Mouse (Mus musculus) brain, embryonic 18.5 days (tissue): ENCODE measurements around the gene Gm26741.
"Not testable (repeated sequence)": the region's sequence is repeated elsewhere in the genome, so short reads cannot be mapped to it uniquely, and the experiment has no call there.

Experiments used
- DNase-seq: peaks from one replicate; pipeline ENCODE4 v3.0.0-alpha.2; 2012; ENCODE audit warnings: low read depth, low spot score

The Gm26741 gene

DNA sequence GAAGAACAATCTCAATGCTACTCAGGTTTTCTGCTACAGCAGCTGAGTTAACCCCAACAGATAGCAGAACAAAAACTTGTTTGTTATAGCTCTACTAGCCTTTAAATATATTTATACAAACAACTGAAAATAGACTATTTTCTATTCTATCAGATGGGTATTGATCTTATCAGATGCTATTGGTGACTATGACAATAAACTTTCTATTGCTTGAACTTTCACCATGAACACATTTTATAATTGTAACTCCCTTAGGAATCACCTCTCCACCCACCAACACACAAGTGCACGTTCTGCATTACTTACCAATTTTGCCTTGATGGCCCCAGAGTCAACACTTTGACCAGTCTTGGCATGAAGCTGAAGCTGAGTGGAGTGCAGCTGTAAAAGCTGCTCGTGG, at the start of gene Gm26741:
Gene Gm26741, plus strand, starts transcription at position 301 of the 400 bp plus-strand sequence.
- no peak for DNase-seq

DNA sequence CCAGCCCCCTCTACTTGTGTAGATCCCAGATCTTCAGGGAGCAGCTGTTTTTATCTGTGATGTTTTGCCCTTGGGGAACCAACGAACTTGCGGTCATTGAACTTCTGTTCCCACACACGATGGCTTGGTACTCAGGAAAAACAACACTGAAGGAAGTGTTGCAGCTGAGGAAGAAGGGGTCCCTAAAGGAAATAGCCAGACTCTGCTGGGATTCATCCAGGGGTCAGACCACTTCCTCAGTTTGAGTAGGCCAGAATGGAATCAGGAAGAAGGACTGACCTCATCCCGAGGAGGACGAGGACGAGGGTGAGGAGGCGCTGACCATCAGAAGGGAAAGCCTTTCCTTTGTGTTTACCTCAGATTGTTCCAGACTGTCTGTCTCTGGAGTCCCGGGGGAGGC, 49.4 kb upstream of the Gm26741 start:
- DNase-seq: no peak

DNA sequence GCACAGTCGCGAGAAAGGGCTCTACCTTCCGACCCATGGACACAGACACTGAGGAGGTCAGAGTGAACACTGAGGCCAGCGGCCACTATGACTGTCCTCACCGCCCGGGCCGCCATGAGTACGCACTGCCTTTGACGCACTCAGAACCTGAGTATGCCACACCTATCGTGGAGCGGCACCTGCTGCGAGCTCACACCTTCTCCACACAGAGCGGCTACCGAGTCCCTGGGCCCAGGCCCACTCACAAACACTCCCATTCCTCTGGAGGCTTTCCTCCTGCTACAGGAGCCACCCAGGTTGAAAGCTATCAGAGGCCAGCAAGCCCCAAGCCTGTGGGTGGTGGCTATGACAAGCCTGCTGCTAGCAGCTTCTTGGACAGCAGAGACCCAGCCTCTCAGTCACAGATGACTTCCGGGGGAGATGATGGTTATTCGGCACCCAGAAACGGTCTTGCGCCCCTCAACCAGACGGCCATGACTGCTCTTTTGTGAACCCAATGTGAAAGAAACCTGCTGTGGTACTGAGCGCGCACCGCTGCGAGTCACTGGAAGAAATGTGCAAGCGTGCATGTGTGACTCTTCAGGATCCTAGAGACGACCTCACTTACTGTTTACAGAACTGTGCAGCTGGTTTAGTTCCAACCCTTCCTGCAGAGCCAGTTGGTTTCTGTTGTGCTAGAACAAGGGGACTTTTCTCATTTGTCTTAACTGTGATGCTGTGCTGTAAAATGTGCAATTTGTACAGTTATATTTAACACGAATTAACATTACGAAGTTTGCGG, 38.9 kb upstream of the Gm26741 start:
- DNase-seq: no peak

DNA sequence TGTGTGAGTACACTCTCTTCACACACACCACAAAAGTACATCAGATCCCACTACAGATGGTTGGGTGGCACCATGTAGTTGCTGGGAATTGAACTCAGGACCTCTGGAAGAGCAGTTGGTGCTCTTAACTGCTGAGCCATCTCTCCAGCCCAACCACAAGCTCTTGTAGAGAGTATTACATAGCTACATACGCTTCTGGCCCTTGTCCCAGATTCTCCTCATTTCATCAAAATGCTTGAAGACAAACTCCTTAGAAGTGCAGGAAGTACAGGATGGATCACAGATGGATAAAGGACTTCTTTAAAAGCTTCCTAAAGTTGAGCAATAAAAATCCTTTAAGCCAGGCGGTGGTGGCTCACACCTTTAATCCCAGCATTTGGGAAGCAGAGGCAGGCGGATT, 36.6 kb upstream of the Gm26741 start:
- DNase-seq: no peak

DNA sequence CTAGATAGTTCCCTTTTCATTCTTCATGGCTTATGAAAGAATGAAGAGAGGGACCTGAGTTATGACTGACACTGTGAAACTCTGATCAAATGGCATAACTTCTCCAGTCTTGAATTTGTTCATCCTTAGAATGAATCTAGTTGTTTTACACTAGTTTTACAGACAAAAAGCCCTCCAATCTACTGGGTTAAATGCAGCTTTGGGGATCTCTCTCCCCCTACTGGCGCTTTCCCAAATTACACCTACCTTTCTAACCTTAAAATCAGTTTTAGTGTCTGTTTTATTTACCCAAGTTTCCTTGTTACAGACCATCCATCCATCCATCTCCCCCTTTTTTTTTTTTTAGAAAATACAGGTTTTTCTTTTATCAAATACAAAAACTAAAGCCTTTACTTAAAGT, 27.6 kb upstream of the Gm26741 start:
- peak; percentile 14 for DNase-seq

GRCm38 (mm10) chr10:52343324-52343723, 15.2 kb upstream of the Gm26741 start:
- DNase-seq: not testable (repeated sequence)

DNA sequence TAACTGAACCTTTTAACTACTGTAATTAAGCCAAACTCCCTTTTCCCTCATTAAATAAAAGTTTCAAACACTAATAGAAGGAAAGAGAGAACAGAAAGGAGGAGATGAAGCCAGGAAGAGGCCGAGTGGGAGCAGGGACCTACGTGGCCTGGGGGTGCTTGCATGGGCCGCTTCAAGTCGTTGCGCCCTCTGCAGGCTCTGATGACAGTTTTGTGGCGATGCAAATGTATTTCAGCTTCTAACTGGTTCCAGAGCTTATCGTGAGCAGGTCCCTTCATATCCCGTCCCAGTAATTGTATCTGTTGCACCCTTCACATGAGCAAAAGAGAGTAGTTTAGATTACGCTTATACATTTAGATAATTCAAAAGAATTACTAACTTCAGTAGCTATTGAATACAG, 5.4 kb upstream of the Gm26741 start:
- DNase-seq: no peak

GRCm38 (mm10) chr10:52360241-52360735, 1.7 kb downstream of the Gm26741 start:
- DNase-seq: no peak

GRCm38 (mm10) chr10:52360862-52361609, 2.5 kb downstream of the Gm26741 start:
- no peak for DNase-seq

GRCm38 (mm10) chr10:52368376-52368775, 9.8 kb downstream of the Gm26741 start:
- no peak for DNase-seq

GRCm38 (mm10) chr10:52373834-52374233, 15.3 kb downstream of the Gm26741 start:
- no peak for DNase-seq

- no peak for DNase-seq
Observed at GRCm38 (mm10) chr10:52374651-52375050, 16.1 kb downstream of the Gm26741 start.

DNA sequence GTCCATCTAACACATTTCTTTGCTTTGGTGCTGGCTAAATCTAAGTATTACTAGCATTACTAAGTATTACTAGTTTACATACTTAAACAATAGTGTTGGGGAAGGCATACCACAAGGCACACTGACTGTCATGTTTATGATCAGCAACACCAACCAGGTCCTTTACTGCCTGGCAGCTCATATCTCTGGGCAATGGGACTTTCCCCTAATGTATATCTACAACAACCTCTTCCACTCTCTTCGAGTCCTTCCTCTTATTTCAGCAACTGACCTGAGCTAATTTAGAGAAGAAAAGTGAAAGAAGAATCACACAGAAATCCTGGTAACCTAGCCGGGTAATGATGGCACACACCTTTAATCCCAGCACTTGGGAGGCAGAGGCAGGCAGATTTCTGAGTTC, 17.9 kb downstream of the Gm26741 start:
- DNase-seq: no peak

GRCm38 (mm10) chr10:52377813-52378212, 19.2 kb downstream of the Gm26741 start:
- no peak for DNase-seq

- peak; percentile 22 for DNase-seq
Observed at GRCm38 (mm10) chr10:52381321-52381801, 22.8 kb downstream of the Gm26741 start.

DNA sequence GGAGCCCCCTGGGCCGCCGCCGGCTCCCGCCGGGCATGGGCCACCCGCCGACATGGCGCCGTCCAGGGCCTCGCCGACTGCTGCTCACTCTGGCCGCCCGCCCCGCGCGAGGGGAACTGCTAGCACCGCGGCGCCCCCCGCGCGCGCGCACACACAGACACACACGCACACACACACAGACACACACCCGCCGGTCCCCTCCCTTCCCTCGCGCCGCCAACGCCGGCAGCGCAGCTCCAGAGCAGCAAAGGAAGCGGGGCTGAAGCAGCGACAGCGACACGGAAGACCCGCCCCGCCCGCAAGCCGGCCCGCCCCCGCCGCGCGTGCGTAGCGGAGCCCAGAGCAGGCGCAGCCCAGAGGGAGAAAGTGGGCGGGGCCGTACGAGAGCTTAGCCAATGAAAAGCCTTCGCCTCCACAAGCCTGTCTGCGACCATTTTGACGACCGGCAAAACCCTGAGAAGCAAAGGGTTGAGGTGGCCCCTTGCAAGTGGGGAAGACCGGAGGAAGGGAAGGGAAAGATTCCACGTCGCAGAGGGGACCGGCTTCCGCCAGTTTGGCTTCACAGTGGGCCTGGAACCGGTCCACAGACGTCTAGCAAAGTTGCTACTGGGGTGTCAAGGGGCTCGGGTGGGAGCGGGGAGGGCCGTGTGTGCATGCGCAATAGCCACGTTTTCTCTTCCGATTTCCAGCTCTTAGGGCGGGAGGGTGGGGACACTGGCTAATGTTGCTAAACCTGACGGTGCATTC, 23.5 kb downstream of the Gm26741 start, which contains the start of gene Gopc:
Gene Gopc, minus strand, starts transcription at position 280 of the 747 bp plus-strand sequence.
- peak; percentile 92 for DNase-seq

DNA sequence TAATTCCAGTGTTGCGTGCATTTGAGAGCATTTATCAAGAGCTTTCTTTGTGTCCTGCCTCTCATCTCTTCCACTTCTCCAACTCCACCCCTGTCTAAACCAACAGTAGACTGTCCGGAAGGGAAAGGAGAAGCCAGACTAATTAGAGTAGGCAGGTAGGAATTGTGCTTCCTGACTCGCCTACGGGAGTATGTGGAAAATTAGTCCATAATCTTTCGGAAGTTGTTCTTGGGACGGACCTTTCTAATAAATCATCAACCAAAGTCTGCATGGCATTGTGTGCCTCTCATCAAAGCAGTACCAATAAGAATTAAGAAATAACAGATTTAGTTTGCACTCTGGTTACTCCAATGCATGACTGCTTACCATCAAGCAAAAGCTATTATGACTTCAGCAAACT, 24.5 kb downstream of the Gm26741 start:
- DNase-seq: no peak

DNA sequence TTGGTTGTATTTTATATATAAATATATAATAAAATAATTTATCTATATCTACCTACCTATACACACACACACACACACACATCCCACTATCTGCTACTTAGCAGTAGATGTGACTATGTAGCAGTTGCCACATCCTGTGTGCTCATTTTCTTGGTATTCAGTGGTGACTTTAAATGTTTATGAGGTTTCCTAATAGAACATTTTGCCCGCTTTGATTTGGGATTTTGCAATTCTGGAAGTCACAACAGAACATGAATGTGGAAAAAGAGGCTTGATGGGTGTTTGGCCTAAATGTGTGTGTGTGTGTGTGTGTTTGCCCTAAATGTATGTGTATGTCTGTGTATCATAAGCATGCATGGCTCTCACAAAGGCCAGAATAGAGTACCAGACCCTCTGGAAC, 25.0 kb downstream of the Gm26741 start:
- DNase-seq: no peak

DNA sequence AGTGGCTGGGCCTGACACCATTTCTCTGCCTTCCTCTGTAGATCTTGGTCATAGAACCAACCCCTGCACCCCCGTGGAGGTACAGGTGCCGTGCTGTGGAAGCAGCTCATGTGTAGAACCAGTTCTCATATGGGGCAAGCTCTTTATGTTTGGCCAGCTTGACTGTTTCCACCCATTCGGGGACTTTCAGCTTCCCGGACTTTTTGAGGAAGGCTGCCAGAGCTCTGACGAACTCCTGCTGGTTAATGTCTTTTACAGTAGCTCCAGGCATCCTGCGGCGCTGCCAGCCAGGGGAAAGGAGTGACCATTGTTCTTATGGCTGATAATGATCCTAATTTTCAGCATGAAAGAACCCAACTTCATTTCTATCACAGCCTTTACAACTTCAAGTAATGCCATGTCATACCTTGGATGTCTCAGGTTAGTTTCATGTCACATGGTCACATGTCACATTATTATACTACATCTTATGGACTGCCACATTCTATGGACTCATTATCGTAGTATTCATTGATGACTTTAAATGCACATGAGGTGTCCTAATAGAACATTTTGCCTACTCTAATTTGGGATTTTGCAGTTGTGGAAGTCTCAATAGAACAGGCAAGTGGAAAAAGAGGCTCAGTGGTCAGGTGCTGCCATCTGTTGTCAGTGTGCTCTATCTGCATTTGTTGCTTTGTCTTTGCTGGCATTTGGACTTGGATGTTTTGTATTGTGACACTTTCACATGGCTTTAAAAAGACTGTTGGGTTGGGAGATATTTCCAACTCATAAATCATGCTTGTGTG, 26.4 kb downstream of the Gm26741 start:
- peak; percentile 40 for DNase-seq

DNA sequence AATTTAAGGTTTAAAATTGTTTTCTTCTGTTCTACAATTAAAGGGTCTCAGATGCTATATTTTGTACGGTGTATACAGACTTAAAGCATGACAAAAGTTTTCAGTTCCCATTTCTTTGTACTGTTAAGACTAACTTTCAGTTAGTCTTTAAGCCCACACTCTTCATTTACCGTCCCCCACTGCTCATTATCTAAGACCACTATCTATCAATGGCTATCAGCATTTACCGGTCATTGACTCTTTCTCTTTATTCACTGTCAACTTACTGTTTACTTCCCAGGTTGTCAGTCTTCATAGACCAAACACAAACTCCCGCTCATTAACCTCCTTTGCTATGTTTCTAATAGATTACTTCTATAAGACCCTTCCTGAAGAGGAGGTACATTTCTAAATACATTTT, 28.6 kb downstream of the Gm26741 start:
- no peak for DNase-seq

DNA sequence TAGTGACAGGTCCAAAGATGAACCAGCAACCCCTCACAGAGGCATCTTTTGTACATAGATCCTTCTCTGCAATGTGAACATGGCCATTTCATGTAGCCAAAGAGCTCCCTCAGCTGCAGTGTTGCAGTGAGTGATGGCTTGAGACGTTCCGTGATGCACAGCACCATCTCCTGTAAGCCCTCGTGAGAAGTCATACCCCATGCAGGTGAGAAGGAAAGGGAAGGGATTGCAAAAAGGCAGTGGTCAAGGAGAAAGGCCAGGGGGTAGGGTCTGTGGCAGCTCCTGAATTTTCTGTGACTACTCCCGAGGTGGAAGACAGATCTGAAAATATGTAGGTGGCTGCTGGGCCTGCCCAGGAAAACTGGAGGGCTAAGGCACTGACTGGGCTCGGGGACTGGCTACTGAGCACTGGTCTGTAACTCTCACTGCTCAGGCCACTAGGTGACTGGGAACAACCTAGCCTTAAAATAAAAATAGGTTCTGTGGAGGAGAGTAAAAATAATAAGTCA, 30.4 kb downstream of the Gm26741 start, which contains the start of gene Nepn:
Gene Nepn, plus strand, starts transcription at position 51 of the 509 bp plus-strand sequence.
- no peak for DNase-seq
